In genomic region chr9:44088877-44089608, GRCm38 (mm10) we compare ENCODE assay signal across 10 mouse cellular contexts. TPM values are rescaled to one million over a fixed set of nuclear protein-coding genes. Genes with fewer than 3 reads are reported as not detected.
DNase-seq lines count a peak whose midpoint lies in the region; ATAC-seq and TF ChIP-seq lines count a peak whose summit lies in the region.
"Had no signal": no experiment of that assay in that cellular context is flagged by ENCODE, and none has a peak within 500 bp of the region (broad histone marks: within the 10 kb centered on the region; RNA-seq: fewer than 3 reads in every experiment).

No protein-coding gene starts in this region.

- DNase-seq in liver (no peak), ZHBTc4 (ENCODE audit: low read depth, low spot score) (peak; percentile 29)
- no peak for DNase-seq in stomach, postnatal 0 days (ENCODE audit: low spot score)
- DNase-seq in ovary, postnatal 14 days (ENCODE audit: low spot score), result no peak
- DNase-seq in forebrain, embryonic 10.5 days (ENCODE audit: extremely low spot score, low spot score), result no peak

- H3K27me3 ChIP-seq in liver, embryonic 12.5 days (replicated peaks), result peaks cover 54% of the 10 kb centered on the region
- no peaks in the 10 kb centered on the region for H3K27me3 ChIP-seq in intestine, embryonic 16.5 days (replicated peaks; ENCODE audit: control insufficient read depth, insufficient read depth, low read length)
- no peaks in the 10 kb centered on the region for H3K27me3 ChIP-seq in stomach, postnatal 0 days (ENCODE audit: control insufficient read depth, insufficient read depth, low read length)
- H3K27me3 ChIP-seq in forebrain, embryonic 10.5 days (ENCODE audit: poor library complexity, severe bottlenecking), result peaks cover 50% of the 10 kb centered on the region

- 0 out of 2 replicates have a peak overlapping the region, but pooled peaks have one; percentile 10 for H3K4me2 ChIP-seq in liver, embryonic 12.5 days
- no peak overlapping the region for H3K4me2 ChIP-seq in intestine, embryonic 16.5 days (ENCODE audit: low read depth, low read length)
- H3K4me2 ChIP-seq in stomach, postnatal 0 days (replicated peaks; ENCODE audit: low read depth), result no peak overlapping the region
- H3K4me2 ChIP-seq: midbrain, embryonic 13.5 days had no signal

- H3K9ac ChIP-seq in liver, embryonic 12.5 days, result no peak overlapping the region
- H3K9ac ChIP-seq in intestine, embryonic 16.5 days (ENCODE audit: low read depth, low read length), result no peak overlapping the region
- H3K9ac ChIP-seq in stomach, postnatal 0 days (ENCODE audit: low read length), result no peak overlapping the region
- H3K9ac ChIP-seq: midbrain, embryonic 13.5 days had no signal

- H3K9me3 ChIP-seq in liver, embryonic 12.5 days (replicated peaks), result no peaks in the 10 kb centered on the region
- no peaks in the 10 kb centered on the region for H3K9me3 ChIP-seq in intestine, embryonic 16.5 days (ENCODE audit: control insufficient read depth, low read length)
- no peaks in the 10 kb centered on the region for H3K9me3 ChIP-seq in stomach, postnatal 0 days (ENCODE audit: control insufficient read depth, low read length)
- H3K9me3 ChIP-seq in forebrain, embryonic 10.5 days, result no peaks in the 10 kb centered on the region
- H3K9me3 ChIP-seq: midbrain, embryonic 13.5 days had no signal

- ATAC-seq in liver, embryonic 12.5 days, result no peak
- ATAC-seq in intestine, embryonic 16.5 days, result no peak
- ATAC-seq in stomach, postnatal 0 days (ENCODE audit: low FRiP score, low TSS enrichment), result no peak
- ATAC-seq: midbrain, embryonic 13.5 days had no signal

- no peak overlapping the region for H3K27ac ChIP-seq in liver, embryonic 12.5 days
- peak overlapping the region; percentile 47 for H3K27ac ChIP-seq in intestine, embryonic 16.5 days (ENCODE audit: low read length)
- peak overlapping the region; percentile 9; the same call in 1 of the 2 replicates for H3K27ac ChIP-seq in stomach, postnatal 0 days (replicated peaks)
- no peak overlapping the region for H3K27ac ChIP-seq in forebrain, embryonic 10.5 days
- H3K27ac ChIP-seq: kidney, postnatal 0 days; midbrain, embryonic 13.5 days had no signal

- TF ChIP-seq EP300 in stomach, postnatal 0 days (optimal IDR thresholded peaks at IDR 0.05), result no peak

- 0 out of 2 replicates have a peak, but pooled peaks cover 5% of the 10 kb centered on the region for H3K36me3 ChIP-seq in liver, embryonic 12.5 days
- H3K36me3 ChIP-seq in intestine, embryonic 16.5 days (ENCODE audit: control insufficient read depth, insufficient read depth, low read length), result no peaks in the 10 kb centered on the region; the same call in none of the 2 replicates
- H3K36me3 ChIP-seq in stomach, postnatal 0 days (ENCODE audit: control insufficient read depth, insufficient read depth, low read length), result no peaks in the 10 kb centered on the region; the same call in 1 of the 2 replicates
- H3K36me3 ChIP-seq in forebrain, embryonic 10.5 days (replicated peaks), result peaks cover 34% of the 10 kb centered on the region

- 26% methylated on average over 12 of the region's 12 CpGs for WGBS in liver, embryonic 12.5 days (ENCODE audit: insufficient replicate concordance)
- 54% methylated on average over 12 of the region's 12 CpGs for WGBS in intestine, embryonic 16.5 days
- 69% methylated on average over 12 of the region's 12 CpGs for WGBS in stomach, postnatal 0 days
- 69% methylated on average over 12 of the region's 12 CpGs for WGBS in forebrain, embryonic 10.5 days

- no peak overlapping the region for H3K4me3 ChIP-seq in liver, embryonic 12.5 days
- H3K4me3 ChIP-seq in intestine, embryonic 16.5 days (ENCODE audit: low read length), result no peak overlapping the region
- no peak overlapping the region for H3K4me3 ChIP-seq in stomach, postnatal 0 days (ENCODE audit: low read depth, low read length)
- no peak overlapping the region for H3K4me3 ChIP-seq in forebrain, embryonic 10.5 days
- H3K4me3 ChIP-seq: midbrain, embryonic 13.5 days had no signal

- no peak for TF ChIP-seq CTCF in stomach, postnatal 0 days (IDR thresholded peaks at IDR 0.05; ENCODE audit: low read depth)

- H3K4me1 ChIP-seq in liver, embryonic 12.5 days, result peaks cover 55% of the 10 kb centered on the region
- peaks cover 36% of the 10 kb centered on the region for H3K4me1 ChIP-seq in intestine, embryonic 16.5 days (ENCODE audit: control insufficient read depth, insufficient read depth, low read length)
- H3K4me1 ChIP-seq in stomach, postnatal 0 days (replicated peaks; ENCODE audit: control insufficient read depth, insufficient read depth), result peaks cover 8% of the 10 kb centered on the region; the same call in 1 of the 2 replicates
- H3K4me1 ChIP-seq in forebrain, embryonic 10.5 days, result peaks cover 55% of the 10 kb centered on the region

RNA-seq across cellular contexts. Expression of gene Mfrp, which starts 12.5 kb away (rescaled TPM):
- 0.11 TPM in 1 of 2 replicates, not detected in the other for polyA plus RNA-seq in liver, embryonic 12.5 days (2016; fragmentation: Nextera tagmentation; extraction: Ambion mirVana)
- 0.18 and 0.24 TPM in 2 replicates for polyA plus RNA-seq in intestine, embryonic 16.5 days (2015; fragmentation: Nextera tagmentation; extraction: Ambion mirVana)
- not detected in 2 replicates for polyA plus RNA-seq in stomach, postnatal 0 days (2015; fragmentation: Nextera tagmentation; extraction: Ambion mirVana)
- 0.15 and 0.26 TPM in 2 replicates for polyA plus RNA-seq in forebrain, embryonic 10.5 days (2016; fragmentation: Nextera tagmentation; extraction: Ambion mirVana)

RNA-seq across cellular contexts. Expression of gene C1qtnf5, which starts 18.0 kb away (rescaled TPM):
- 0.23 and 0.28 TPM in 2 replicates for polyA plus RNA-seq in liver, embryonic 12.5 days (2016; fragmentation: Nextera tagmentation; extraction: Ambion mirVana)
- 2.7 and 3.0 TPM in 2 replicates for polyA plus RNA-seq in intestine, embryonic 16.5 days (2015; fragmentation: Nextera tagmentation; extraction: Ambion mirVana)
- polyA plus RNA-seq in stomach, postnatal 0 days (2015; fragmentation: Nextera tagmentation; extraction: Ambion mirVana), result 5.3 and 6.5 TPM in 2 replicates
- not detected in 2 replicates for polyA plus RNA-seq in forebrain, embryonic 10.5 days (2016; fragmentation: Nextera tagmentation; extraction: Ambion mirVana)

RNA-seq across cellular contexts. Expression of gene Usp2, which starts 22.2 kb away (rescaled TPM):
- 1.8 and 3.9 TPM in 2 replicates for polyA plus RNA-seq in liver, embryonic 12.5 days (2016; fragmentation: Nextera tagmentation; extraction: Ambion mirVana)
- polyA plus RNA-seq in intestine, embryonic 16.5 days (2015; fragmentation: Nextera tagmentation; extraction: Ambion mirVana), result 13.2 and 15.6 TPM in 2 replicates
- polyA plus RNA-seq in stomach, postnatal 0 days (2015; fragmentation: Nextera tagmentation; extraction: Ambion mirVana), result 11.6 and 20.2 TPM in 2 replicates
- 12.7 and 12.9 TPM in 2 replicates for polyA plus RNA-seq in forebrain, embryonic 10.5 days (2016; fragmentation: Nextera tagmentation; extraction: Ambion mirVana)

RNA-seq across cellular contexts. Expression of gene Gm49380, which starts 24.3 kb away (rescaled TPM):
- not detected in 2 replicates for polyA plus RNA-seq in liver, embryonic 12.5 days (2016; fragmentation: Nextera tagmentation; extraction: Ambion mirVana)
- 0.05 and 0.12 TPM in 2 replicates for polyA plus RNA-seq in intestine, embryonic 16.5 days (2015; fragmentation: Nextera tagmentation; extraction: Ambion mirVana)
- polyA plus RNA-seq in stomach, postnatal 0 days (2015; fragmentation: Nextera tagmentation; extraction: Ambion mirVana), result 0.05 TPM in 1 of 2 replicates, not detected in the other
- polyA plus RNA-seq in forebrain, embryonic 10.5 days (2016; fragmentation: Nextera tagmentation; extraction: Ambion mirVana), result 0.06 and 0.36 TPM in 2 replicates
- polyA plus RNA-seq: kidney, postnatal 0 days; limb, embryonic 11.5 days had no signal

RNA-seq across cellular contexts. Expression of gene Rnf26, which starts 24.3 kb away (rescaled TPM):
- polyA plus RNA-seq in liver, embryonic 12.5 days (2016; fragmentation: Nextera tagmentation; extraction: Ambion mirVana), result 57.6 and 58.7 TPM in 2 replicates
- 45.4 and 48.1 TPM in 2 replicates for polyA plus RNA-seq in intestine, embryonic 16.5 days (2015; fragmentation: Nextera tagmentation; extraction: Ambion mirVana)
- polyA plus RNA-seq in stomach, postnatal 0 days (2015; fragmentation: Nextera tagmentation; extraction: Ambion mirVana), result 22.0 and 22.2 TPM in 2 replicates
- polyA plus RNA-seq in forebrain, embryonic 10.5 days (2016; fragmentation: Nextera tagmentation; extraction: Ambion mirVana), result 79.5 and 81.5 TPM in 2 replicates

Comparison
In these comparisons a context has a peak if more than half of its experiments do, and no peak if none do; other contexts are left out.
1. H3K27ac ChIP-seq: peak in intestine, embryonic 16.5 days (single experiment) and stomach, postnatal 0 days (single experiment); none in liver, embryonic 12.5 days (single experiment) and forebrain, embryonic 10.5 days (single experiment).